Mouse (Mus musculus) olfactory bulb, adult 2 months (tissue): ENCODE measurements at regions not wholly inside any gene's neighbourhood (a gene's known extent, or its start where the extent isn't known, plus 50 kb on each side); places are given as distances from the start of the nearest gene placed in this dataset.

ENCODE experiments used
- CTCF ChIP-seq: fragments of 200-500 bp; IDR thresholded peaks from 2 replicates; pipeline ENCODE4 v1.5.1; 2012; ENCODE audit warnings: low read depth, mild to moderate bottlenecking, low read length, moderate library complexity; ENCODE audit not compliant: insufficient read depth
- POLR2A ChIP-seq: fragments of 200-500 bp; IDR thresholded peaks from 2 replicates; pipeline ENCODE4 v1.6.1; 2012; ENCODE audit warnings: mild to moderate bottlenecking, low read depth, low read length, moderate library complexity; ENCODE audit not compliant: insufficient read depth

DNA sequence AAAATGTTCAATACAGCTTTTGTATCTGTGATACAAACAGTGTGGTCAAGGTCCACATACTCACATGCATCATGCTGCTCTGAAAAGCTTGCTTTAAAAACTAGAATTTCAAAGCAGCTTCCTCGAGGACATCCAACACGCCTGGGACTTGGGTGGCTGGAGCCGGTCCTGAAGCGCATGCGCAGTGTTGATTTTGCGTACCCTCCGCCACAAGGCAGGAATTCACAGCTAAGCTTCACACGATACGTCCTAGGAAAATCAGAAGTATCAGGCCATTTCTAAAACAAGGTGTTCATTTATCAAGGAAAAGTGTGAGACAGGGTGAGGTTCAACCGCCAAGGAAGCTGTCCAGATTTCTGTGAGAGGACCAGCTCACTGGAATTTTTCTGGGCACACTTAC lies 202.1 kb upstream of the Daam1 start:
- TF ChIP-seq CTCF (no peak), POLR2A (no peak)
